Mouse (Mus musculus): ENCODE measurements around the gene Ngrn.

The Ngrn gene

DNA sequence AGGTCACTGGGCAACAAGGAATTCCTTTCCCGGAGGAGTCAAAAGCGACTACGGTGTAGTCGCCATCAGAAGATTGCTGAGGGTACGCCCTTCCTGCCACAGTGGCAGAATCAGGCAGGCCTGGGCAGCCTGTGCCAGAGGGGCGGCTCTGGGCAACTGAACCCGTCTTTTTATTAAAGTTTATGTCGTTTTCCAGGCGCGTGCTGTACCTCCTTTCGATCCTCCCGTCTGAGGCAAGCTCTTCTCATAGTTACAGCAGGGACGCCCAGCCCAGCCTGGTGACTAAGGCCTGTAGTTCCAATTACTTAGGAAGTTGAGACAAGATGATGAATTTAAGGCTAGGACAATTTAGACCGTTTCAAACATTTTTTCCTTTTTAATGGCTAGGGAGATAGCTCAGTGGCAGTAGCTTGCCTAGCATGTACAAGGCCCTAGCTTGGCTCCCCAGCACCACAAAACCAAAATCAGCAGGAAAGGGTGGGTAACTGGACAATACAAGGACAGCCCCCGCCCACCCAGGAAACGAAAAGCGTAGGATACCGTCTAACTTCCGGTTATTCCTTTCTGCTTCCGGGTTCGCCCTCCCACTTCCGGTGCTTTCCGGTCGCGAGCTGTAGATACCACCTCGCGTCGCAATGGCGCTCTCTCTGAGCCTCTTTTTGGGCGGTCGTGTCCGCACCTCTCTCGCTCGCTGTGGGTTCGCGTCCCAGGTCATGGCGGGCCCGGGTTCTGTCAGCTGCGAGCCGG is at the start of gene Ngrn:
Ngrn (plus strand) TSS at position 591 of the 747 bp plus-strand sequence.
- DNase-seq: peak; percentile 89 to 94

DNA sequence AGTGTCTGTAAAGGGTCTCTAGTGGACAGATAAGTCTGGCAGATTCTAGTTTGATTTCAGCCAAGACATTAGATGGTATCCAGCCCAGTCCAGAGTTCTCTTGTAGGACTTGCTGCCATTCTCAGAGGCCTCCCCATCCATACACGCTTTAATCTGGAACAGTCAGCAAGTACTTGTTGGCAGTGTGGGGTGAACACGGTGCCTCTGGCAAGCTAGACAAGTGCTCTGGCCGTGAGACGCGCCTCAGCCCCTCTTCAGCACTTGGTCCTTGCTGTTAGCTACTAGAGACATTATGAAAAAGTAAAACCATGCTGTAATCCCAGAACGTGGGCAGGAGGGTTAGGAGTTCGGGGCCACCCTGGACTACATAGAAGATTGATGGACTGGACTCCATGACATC is 47.4 kb upstream of the Ngrn start:
- no peak for DNase-seq

DNA sequence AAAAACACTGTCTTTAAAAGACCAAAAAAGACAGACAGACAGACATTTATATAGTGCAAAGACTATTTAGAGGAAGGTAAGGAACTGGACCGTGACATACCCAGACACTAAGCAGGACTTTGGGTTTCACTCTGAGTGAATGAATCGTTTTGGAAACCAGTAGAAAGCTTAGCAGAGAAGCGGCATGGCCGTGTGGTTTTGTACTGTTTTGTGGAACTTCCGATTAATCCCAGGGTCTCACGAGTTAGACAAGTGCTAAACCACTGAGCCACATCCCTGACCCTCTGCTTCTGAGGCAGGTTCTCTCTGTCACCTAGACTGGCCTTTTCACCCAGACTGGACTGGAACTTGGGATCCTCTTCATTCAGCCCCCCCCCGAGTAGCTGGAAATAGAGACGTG is 46.6 kb upstream of the Ngrn start:
- DNase-seq: no peak

DNA sequence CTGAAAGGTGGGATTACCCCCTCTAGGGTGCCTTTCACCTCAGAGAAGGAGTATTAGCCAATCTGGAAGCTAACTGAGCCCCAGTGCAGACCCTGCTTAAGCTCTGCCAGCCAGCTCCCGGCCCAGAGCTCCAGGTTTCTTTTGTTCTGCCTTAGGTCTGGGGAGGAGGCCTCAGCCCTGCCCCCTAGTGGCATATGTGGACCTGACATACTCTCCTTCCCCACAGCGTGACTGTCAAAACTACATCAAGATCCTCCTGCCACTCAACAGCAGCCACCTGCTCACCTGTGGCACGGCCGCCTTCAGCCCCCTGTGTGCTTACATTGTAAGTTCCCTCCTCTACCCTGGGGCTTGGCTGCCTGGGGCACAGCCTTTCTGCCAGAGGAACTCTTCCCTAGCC is 45.6 kb upstream of the Ngrn start:
- peak; percentile 87 to 88 for DNase-seq

DNA sequence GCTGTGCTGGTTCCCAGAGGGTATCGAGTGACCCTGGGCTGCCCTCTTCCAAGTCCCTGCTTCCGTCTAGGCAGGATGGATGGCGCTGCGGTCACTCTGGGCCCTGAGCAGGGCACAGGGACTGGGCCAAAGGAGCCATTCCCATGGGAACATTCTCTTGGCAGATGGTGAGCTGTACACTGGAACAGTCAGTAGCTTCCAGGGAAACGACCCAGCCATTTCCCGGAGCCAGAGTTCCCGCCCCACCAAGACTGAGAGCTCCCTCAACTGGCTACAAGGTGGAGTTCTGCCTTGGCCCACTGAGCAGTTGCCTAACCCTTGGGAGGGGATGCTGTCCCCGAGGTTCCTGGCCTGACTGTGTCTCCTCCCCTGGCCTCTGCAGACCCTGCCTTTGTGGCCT is 44.4 kb upstream of the Ngrn start:
- no peak for DNase-seq

DNA sequence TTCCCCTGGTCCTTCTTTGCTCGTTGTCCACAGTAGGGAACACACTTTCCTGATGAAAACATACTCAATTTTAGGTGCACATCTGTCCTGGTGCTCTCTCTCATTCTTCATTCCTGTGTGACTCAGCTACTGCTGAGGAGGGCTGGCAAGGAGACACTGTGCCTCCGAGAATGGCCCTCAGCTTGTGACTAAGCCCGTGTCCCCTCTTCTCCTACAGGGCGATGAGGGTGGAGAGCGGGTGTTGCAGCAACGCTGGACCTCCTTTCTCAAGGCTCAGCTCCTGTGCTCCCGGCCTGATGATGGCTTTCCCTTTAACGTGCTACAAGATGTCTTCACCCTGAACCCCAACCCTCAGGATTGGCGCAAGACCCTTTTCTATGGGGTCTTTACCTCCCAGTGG is 42.3 kb upstream of the Ngrn start:
- no peak for DNase-seq

DNA sequence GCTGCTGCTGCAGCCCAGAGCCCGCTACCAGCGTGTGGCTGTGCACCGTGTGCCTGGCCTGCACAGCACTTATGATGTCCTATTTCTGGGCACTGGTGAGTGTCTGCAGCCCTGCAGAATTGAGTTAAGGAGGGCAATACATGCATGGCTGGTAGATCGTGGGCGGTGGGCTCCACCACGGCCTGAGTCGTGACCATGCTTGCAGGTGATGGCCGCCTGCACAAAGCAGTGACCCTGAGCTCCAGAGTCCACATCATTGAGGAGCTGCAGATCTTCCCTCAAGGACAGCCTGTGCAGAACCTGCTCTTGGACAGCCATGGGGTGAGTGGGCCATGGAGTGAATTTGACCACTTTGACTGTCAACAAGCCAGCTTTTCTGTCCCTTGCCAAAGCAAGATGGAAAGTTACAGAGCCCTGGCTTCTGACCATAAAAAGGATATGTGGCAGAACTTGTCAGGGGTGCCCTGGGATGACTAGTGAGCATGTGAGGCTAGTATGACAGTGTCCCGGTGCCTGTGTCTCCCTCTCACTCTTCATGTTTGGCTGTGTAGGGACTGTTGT is 40.7 kb upstream of the Ngrn start:
- no peak for DNase-seq

DNA sequence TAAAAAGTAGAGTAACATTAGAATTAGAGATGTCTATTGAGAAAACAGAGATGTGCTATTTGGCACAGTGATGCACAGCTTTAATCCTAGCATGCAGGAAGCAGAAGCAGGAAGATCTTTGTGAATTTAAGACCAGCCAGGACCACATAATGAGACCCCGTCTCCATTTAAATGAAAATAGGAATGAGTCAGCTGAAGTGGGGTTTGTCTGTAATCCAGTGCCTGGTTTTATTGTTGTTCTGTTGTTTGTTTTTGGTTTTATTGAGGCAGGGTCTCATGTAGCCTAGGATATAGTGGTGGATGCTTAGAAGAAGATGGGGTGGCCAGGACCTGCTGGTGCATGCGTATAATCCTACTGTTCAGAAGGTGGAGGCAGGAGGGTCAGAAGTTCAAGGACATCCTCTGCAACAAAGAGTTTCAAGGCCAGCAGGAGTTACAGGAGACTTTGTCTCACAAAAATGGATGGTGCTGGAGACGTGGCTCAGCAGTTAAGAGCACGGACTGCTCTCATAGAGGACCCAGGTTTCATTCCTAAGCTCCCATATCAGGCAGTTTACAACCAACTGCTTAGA is 39.8 kb upstream of the Ngrn start:
- DNase-seq: no peak

DNA sequence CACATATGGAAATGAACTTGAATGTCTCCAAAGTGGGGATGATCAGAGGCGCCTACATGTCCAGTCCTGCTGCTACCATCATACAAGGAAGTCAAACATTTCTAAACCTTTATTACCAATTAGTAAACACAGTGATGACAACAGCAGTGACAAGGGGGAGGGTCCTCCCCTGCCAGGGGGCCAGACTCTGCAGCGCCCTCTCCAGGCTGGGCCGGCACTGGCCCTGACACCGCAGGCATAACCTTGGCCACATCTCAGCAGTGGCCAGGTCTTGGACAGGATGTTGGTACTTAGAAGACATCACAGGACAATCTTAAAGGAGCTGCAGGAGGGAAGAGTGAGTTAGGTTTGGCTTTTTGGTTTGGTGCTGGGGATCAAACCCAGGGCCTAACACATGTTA is 34.0 kb upstream of the Ngrn start:
- no peak for DNase-seq

DNA sequence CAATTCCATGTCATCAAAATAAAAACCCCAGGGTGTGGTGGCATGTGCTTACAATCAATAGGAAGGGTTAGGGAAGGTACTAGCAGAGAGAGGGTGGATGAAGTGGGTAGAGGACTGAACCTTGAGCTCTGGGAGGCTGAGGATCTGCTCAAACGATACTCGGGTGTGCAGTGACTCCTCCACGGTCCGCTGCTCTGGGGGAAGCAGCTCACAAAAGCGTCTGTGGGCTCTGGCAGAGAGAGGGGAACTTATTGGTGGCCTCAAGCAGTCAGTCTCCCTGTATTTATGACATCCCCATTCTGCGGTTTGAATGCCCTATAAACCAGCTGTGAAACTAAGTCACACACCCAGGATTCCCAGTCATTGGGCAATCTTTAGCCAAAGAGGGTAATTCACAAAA is 30.8 kb upstream of the Ngrn start:
- DNase-seq: no peak

DNA sequence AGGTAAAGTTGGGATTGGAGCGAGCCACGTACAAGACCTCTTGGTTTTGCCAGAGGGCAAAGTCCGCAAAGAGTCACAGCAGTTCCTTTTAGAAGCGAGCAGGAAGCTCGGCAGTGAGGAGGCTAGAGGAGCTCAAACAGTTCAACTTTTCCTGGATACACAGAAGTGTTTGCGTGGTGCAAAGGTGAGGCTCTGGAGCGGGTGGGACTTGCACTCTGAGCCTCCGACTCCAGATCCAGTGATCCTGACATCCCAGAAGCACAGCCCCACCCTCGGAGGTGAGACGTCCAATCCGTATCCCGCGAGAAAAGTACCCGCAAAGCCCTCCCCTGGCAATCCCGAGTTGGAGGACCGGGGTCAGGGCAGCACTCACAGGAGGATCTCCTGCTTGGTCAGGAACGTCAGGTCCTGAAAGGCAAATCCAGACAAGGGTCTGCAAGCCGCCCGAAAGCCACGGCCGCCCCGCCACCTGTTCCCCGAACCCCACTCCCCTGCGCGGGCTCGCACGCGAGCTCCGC is 29.0 kb upstream of the Ngrn start:
- DNase-seq: no peak

DNA sequence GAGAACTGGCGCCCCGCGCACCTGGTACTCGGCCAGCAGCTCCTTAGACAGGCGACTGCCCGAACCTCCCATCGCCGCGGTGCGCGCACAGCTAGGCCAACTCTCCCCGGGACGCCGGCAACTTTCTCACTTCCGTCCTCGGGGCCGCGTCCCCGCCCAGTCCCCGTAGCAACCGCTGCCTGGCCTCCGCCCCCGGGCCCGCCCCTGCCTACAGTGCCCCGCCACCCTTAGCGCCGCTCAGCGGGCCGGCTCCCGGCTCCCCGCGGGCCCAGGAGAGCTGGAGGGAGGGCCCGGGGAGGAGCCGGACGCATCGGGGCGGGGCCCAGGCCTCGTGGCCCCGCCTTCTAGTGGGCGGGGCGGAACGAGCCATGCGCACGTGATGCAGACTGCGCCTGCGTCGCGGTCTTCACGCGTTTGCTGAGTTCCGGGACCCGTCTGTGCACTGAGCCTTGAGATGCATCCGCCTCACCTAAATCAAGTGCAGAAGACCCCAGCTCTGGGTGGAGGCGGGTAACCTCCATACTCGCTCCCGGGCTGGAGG is 28.5 kb upstream of the Ngrn start, which contains the start of the genes Cib1 and Gdpgp1:
Cib1 (minus strand) TSS at position 325 of the 541 bp plus-strand sequence.
Gdpgp1 (plus strand) TSS at position 377 of the 541 bp plus-strand sequence.
- peak; percentile 96 to 98 for DNase-seq

DNA sequence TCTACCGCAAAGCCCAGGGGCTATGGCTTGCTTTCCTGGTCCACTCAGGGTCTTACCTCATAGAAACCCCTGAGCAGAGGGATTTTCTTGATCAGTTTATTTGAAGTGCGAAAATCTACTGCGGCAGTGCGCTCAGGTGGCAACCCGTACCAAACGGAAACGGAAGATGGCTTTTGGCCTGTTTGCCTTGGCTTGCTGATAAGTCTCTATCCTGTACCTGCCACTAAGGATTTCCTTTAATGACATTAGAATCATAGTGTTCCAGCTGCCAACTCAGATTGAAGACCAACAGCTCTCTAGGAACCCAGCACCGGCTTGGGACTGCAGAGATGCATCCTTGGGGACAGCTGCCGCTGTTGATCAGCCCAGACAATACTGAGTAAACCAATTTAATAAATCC is 27.2 kb upstream of the Ngrn start:
- DNase-seq: no peak

DNA sequence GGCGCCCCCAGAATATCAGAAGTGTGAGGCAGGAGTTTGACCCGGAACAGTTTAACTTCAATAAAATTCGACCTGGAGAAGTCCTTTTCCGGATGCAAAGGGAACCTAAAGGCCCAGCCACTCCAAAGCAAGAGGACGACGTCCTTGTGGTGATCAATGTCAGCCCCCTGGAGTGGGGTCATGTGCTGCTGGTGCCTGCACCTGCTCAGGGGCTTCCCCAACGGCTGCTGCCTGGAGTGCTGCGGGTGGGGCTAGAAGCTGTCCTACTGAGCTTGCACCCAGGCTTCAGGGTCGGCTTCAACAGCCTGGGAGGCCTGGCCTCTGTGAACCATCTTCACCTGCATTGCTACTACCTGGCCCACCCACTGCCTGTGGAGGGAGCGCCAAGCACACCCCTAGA is 22.5 kb upstream of the Ngrn start:
- DNase-seq: no peak

DNA sequence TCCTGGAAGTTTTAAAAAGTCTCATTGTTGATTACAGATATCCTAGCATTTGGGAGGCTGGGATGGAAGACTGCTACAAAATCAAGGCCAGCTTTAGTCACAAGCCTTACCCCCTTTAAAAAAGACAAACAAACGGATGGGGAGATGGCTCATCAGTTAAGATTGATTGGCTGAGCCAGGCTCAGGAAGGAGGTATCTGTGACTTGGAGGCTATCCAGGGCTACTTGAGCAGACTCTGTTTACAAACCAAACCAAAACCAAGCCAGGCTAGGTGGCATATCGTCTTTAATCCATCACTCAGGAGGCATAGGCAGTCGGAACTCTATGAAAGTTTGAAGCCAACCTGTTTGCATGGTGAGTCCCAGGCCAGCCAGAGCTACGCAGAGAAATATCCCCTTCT is 19.4 kb upstream of the Ngrn start:
- no peak for DNase-seq

DNA sequence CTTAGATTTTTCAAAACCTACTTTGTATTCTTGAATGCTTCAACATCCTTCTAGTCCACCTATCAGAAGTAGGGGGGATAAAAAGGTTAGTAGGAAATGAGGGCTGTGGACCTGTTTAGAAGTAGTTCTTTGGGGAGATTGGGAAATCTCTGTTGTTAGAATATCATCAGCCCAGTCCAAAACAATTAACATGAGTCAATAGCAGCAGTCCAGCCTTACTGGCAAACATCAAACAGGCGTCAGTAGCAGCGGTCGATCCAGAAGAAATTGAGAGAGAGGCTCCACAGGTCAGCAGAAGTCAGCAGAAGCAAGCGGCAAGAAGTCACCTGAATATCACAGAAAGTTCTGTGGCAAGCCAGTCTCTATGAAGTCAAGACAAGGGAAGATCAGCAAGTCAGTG is 16.2 kb upstream of the Ngrn start:
- no peak for DNase-seq

DNA sequence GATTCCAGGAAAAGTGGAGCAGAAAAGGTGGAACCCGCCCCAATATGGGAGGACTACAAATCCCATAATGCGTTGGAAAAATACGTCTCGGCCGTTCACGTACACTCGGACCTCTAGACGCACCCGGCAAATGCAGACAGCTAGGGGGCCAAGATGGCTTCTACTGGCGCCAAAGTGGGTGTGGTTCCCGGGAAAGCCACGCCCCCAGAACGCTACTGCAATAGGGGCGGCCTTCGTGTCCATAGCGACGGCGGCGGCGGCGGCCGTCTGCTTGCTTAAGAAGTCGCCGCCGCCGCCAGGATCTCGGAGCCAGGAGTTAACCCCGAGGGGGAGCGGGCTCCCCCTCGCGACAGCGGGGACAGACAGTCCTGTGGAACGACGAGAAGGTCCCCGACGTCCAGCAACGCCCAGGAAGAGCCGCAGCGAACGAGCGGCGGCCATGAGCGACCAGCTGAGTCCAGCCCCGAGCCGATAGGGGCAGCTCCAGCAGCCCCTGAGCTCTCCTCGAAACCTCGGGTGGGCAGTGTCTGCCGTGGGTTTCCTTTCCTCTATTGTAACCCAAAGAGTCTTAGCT is 14.8 kb upstream of the Ngrn start, which contains the start of gene Ttll13:
Ttll13 (plus strand) TSS at position 229 of the 574 bp plus-strand sequence.
- peak; percentile 99 for DNase-seq

DNA sequence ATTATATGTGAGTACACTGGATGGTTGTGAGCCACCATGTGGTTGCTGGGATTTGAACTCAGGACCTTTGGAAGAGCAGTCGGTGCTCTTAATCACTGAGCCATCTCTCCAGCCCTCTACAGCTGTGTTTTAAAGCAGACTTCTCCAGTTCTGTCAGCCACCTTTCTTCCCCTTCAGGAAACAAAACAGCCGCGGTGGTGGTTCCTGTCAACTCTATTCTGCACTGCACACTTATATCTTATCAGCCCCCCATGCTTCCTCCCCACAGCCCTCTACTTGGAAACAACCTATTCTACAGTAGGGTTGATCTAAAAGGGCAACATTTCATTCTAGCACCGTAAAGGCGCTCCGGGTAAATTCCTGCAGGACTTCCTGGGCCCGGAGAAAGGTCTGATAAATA is 14.2 kb upstream of the Ngrn start:
- no peak for DNase-seq

DNA sequence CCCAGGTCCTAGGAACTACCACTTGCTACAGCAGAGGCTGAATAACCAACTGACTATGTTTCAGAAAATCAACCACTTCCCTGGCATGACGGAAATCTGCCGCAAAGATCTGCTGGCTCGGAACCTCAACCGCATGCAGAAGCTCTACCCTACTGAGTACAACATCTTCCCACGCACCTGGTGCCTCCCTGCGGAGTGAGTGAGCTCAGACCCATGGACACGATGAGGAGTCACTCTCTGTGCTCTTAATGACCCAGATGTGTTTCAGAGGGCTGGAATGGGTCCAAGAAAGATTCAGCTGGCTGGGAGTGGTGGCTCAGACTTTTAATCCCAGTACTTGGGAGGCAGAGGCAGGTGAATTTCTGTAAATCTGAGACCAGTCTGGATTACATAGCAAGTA is 8.6 kb upstream of the Ngrn start:
- no peak for DNase-seq

DNA sequence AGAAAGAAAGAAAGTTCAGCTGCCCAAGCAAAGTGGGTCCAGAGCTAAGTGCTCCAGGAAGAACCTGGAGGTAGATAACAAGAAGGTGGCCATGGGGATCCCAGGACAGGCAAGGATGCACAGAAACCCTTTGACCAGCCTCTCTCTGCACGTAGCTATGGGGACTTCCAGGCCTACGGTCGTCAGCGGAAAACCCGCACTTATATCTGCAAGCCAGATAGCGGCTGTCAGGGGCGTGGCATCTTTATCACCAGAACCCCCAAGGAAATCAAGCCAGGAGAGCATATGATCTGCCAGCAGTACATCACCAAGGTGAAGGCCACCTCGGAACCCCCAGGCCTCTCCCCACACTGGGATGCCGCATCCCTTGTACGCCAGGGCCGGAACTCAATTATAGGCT is 8.1 kb upstream of the Ngrn start:
- no peak for DNase-seq

DNA sequence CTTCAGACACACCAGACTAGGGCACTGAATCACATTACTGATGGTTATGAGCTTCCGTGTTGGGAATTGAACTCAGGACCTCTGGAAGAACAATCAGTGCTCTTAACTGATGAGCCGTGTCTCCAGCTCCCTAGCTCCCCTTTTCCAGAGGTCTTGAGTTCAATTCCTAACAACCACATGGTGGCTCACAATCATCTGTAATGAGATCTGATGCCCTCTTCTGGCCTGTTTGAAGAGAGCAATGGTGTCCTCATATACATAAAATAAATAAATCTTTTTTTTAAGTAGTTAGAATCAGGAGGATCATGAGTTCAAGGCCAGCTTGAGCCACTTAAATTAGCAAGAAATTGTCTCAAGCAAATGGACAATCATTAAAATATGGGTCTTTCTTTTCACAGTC is 5.0 kb upstream of the Ngrn start:
- DNase-seq: no peak

DNA sequence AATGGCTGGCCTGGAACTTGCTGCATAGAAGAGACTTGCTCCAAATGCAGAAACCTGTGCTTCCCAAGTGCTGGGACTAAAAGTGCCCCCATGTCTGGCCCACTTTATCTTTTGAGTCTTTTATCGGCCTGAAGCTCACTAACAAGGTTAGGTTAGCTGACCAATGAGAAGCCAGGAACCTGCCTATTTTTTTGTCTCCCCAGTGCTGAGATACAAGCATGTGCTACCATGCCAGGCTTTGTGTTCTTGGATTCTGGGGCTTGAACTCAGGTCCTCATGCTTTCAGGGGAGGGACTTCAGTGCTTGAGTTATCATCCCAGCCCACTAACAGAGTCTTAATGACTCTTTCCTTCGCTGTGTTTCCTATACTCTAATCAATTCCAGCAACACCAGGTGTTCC is 3.3 kb upstream of the Ngrn start:
- DNase-seq: no peak

DNA sequence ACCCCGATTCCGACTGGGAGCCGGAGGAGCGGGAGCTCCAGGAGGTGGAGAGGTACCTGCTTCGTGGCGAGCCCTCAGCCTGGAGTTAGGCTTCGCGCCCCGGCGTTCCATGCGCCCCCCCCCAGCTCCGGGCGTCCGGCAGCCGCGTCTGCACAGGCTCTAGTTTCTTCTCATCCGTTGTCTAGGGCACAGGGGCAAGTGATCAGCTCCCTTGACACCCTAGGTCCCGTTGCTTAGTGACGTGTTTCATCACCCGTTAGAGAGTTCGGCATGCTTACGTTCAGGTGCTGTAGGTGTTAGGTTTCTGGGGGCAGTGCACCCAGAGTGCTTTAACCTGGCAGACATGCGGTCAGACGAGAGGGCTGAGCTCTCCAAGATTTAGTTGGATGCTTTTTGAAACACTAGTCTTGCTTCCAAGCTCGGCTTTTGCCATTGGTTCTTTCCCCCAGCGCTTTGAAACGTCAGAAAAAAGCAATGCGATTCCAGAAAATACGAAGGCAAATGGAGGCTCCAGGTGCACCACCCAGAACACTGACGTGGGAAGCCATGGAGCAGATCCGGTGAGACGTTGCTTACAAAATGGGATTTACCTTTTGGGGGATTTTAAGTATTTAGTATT is 466 bp downstream of the Ngrn start:
- DNase-seq: no peak

Data from kidney, postnatal 4 days (tissue).